Mouse (Mus musculus) gastrocnemius, adult 8-10 months (tissue): ENCODE results near the gene Megf9. TPM values are rescaled to one million over a fixed set of nuclear protein-coding genes. Genes with fewer than 3 reads are reported as not detected.

Source experiments
- DNase-seq, 2 experiments: peaks; one replicate each; pipeline ENCODE4 v3.0.0; 2022; ENCODE audit warnings: low spot score in 2 of 2
- total RNA-seq, 4 experiments: library from RNA; stranded (reverse); gene quantifications; 2 replicates each; pipeline ENCODE4 v1.2.4; 2022

The Megf9 gene
- total RNA-seq, 4 experiments from 2014 or later: 2.7 to 3.9 (median 3.3) TPM

GRCm38 (mm10) chr4:70523346-70523745 is 11.4 kb downstream of the Megf9 start:
- DNase-seq: no peak

- DNase-seq: no peak
These were observed 13.1 kb downstream of the Megf9 start for GRCm38 (mm10) chr4:70521506-70522292.

GRCm38 (mm10) chr4:70517646-70518045 is 17.1 kb downstream of the Megf9 start:
- DNase-seq: no peak

GRCm38 (mm10) chr4:70516289-70516688 is 18.5 kb downstream of the Megf9 start:
- DNase-seq: no peak

- no peak for DNase-seq
These were observed 19.3 kb downstream of the Megf9 start for GRCm38 (mm10) chr4:70515514-70515913.

GRCm38 (mm10) chr4:70509987-70510386 is 24.8 kb downstream of the Megf9 start:
- DNase-seq: no peak

GRCm38 (mm10) chr4:70509565-70509964 is 25.2 kb downstream of the Megf9 start:
- DNase-seq: no peak

- DNase-seq: no peak
These were observed 26.6 kb downstream of the Megf9 start for GRCm38 (mm10) chr4:70508207-70508606.

- no peak for DNase-seq
These were observed 28.8 kb downstream of the Megf9 start for GRCm38 (mm10) chr4:70505951-70506350.

GRCm38 (mm10) chr4:70503827-70504226 is 31.0 kb downstream of the Megf9 start:
- DNase-seq: no peak

GRCm38 (mm10) chr4:70499285-70499684 is 35.5 kb downstream of the Megf9 start:
- DNase-seq: no peak

- DNase-seq: no peak
These were observed 37.8 kb downstream of the Megf9 start for GRCm38 (mm10) chr4:70496978-70497377.

- no peak for DNase-seq
These were observed 45.0 kb downstream of the Megf9 start for GRCm38 (mm10) chr4:70489792-70490191.

GRCm38 (mm10) chr4:70488415-70488814 is 46.4 kb downstream of the Megf9 start:
- no peak for DNase-seq

GRCm38 (mm10) chr4:70484134-70484533 is 50.7 kb downstream of the Megf9 start:
- no peak for DNase-seq

GRCm38 (mm10) chr4:70481931-70482330 is 52.9 kb downstream of the Megf9 start:
- no peak for DNase-seq

GRCm38 (mm10) chr4:70471398-70471797 is 63.4 kb downstream of the Megf9 start:
- no peak for DNase-seq

- no peak for DNase-seq
These were observed 68.7 kb downstream of the Megf9 start for GRCm38 (mm10) chr4:70465921-70466689.

GRCm38 (mm10) chr4:70463302-70463701 is 71.5 kb downstream of the Megf9 start:
- DNase-seq: no peak

GRCm38 (mm10) chr4:70461416-70461815 is 73.4 kb downstream of the Megf9 start:
- DNase-seq: no peak

GRCm38 (mm10) chr4:70452161-70452560 is 82.6 kb downstream of the Megf9 start:
- no peak for DNase-seq

GRCm38 (mm10) chr4:70451750-70452149 is 83.0 kb downstream of the Megf9 start:
- DNase-seq: no peak

GRCm38 (mm10) chr4:70449668-70450067 is 85.1 kb downstream of the Megf9 start:
- no peak for DNase-seq
